Mouse (Mus musculus): ENCODE data around the gene Wwp2.

The Wwp2 gene

GRCm38 (mm10) chr8:107507019-107507418, 70.9 kb downstream of the Wwp2 start:
- no peak for DNase-seq (ENCODE audit: low read depth, low spot score)

- no peak for DNase-seq (ENCODE audit: low read depth, low spot score)
These were observed 74.0 kb downstream of the Wwp2 start for GRCm38 (mm10) chr8:107510204-107510603.

DNA sequence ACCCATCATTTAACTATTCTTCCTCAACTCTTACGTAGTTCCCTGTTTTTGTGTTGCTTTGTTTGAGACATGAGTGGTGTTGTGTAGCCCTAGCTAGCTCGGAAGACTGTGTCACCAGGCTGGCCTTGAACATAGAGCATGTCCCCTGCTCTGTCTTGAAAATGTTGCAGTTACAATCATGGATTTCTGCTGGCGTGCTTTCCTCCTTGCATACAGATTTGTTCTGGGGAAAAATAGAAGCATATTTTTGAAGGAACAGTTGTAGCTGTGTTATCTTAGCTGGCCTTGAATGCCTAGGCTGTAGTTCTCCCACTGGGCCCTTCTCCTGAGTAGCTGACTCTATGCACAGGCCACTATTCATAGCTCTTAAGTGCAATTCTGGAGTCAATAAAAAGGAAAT, 74.6 kb downstream of the Wwp2 start:
- no peak for DNase-seq (ENCODE audit: low read depth, low spot score)

GRCm38 (mm10) chr8:107513249-107513648, 77.1 kb downstream of the Wwp2 start:
- DNase-seq (ENCODE audit: low read depth, low spot score), result no peak

DNA sequence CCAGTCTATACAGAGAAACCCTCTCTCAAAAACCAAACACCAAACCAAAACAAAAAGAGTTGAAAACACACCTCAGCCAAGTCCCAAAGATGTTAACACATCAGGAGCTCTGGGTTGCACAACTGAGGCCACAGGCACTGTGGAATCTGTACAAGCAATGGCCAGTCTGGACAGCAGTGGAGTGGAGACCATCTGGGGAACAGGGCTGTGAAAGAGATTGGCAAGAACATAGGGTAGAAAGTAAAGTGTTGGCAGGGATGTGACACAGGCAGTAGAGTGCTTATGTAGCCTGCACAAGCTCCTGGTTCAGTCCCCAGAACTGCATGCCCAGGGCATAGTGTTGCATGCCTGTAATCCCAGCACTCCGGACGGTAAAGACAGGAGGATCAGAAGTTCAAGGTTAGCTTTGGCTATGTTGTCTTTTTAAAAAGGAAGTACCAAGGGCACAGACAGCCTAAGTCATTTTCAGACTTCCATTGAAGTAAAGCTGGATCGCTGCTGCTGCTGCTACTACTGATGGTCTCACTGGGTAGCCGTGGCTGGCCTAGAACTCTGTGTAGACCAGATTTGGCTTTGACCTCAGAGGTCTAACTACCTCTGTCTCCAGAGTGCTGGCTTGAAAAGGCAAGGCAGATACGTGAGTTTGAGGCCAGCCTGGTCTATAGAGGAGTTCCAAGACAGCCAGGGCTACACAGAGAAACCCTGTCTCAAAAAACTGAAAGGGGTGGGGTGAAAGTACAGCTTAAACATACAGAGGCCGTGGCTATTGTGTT, 79.0 kb downstream of the Wwp2 start:
- no peak for DNase-seq (ENCODE audit: low read depth, low spot score)

- no peak for DNase-seq (ENCODE audit: low read depth, low spot score)
These were observed 82.6 kb downstream of the Wwp2 start for GRCm38 (mm10) chr8:107518726-107519125.

DNA sequence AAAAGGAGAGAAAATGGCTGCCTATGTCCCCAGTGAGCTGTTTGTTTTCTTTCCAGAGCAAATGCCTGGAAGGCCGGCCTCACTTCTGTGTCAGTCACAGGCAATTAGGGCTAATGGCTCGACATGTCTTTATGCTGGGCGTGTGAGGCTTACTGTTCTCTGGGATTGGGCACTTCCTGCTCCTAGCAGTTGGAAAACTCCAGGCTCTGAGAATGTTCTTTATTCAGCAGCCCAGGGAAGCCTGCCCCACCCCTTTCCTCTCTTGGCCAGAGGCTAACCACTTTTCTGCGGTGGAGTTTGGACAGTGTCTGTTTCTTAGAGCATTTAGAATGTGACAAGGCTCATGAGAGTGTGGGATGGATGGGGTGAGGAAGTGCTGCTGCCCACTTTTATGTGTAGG, 83.7 kb downstream of the Wwp2 start:
- DNase-seq (ENCODE audit: low read depth, low spot score), result no peak

- no peak for DNase-seq (ENCODE audit: low read depth, low spot score)
These were observed 85.8 kb downstream of the Wwp2 start for GRCm38 (mm10) chr8:107521788-107522554.

GRCm38 (mm10) chr8:107522555-107522833, 86.3 kb downstream of the Wwp2 start:
- DNase-seq (ENCODE audit: low read depth, low spot score), result no peak

DNA sequence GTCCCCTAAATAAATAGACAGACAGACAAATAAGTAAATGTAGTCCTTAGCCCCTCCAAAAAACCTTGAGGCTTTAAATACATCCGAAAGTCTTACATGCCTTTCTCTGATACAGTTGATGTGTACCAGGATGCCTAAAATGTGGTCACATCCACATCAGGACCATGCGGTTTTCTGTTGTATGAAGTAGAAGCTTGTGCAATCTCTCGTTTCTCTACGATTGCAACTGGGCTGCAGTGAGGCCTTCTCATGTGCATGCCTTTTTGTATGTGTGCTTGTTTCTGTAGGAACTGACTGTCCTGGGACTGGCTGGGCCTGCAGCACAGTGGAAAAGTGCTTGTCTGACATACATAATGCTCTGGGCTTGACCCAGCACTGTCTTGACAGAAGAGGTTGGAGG, 88.4 kb downstream of the Wwp2 start:
- no peak for DNase-seq (ENCODE audit: low read depth, low spot score)

- DNase-seq (ENCODE audit: low read depth, low spot score), result no peak
These were observed 92.6 kb downstream of the Wwp2 start for GRCm38 (mm10) chr8:107528786-107529185.

GRCm38 (mm10) chr8:107537472-107537871, 101.3 kb downstream of the Wwp2 start:
- no peak for DNase-seq (ENCODE audit: low read depth, low spot score)

- DNase-seq (ENCODE audit: low read depth, low spot score), result no peak
These were observed 104.5 kb downstream of the Wwp2 start for GRCm38 (mm10) chr8:107540623-107541022.

DNA sequence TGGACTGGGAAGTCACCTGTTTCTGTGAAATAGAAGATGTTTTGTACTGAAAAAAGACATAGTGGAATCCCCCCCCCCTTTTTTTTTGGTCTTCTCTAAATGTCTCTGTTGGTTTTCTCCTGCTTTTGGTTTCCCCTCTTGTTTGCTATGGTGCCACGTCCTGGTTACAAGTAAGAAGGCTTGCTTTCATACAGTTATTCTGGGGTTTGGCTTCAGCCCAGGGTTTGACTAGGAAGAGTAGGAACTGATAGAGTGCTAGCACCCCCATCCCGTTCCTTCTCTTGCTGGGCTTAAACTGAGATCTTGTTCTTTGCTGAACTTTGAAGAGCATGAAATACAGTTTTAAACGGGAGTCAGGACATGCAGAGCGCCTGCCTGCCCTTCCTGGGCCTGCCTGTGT, 105.2 kb downstream of the Wwp2 start:
- no peak for DNase-seq (ENCODE audit: low read depth, low spot score)

DNA sequence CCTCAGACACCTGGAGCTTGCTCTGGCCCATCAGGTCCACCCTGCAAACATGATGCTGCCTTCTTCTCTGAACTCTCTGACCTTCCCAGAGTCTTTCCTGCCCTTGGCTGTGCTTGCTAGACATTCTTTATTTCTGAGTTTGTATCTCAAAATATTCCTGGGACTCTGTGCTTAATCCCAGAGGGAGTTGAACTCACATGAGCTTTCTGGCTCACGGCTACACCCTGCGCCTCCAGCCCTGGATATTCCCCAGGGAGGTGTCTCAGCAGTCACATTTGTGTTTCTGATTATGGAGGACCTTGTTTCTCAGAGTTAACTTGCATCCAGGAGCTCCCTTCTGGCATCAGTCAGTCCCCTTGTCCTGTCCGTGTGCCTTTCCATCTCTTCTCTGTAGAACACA, 106.0 kb downstream of the Wwp2 start:
- no peak for DNase-seq (ENCODE audit: low read depth, low spot score)

DNA sequence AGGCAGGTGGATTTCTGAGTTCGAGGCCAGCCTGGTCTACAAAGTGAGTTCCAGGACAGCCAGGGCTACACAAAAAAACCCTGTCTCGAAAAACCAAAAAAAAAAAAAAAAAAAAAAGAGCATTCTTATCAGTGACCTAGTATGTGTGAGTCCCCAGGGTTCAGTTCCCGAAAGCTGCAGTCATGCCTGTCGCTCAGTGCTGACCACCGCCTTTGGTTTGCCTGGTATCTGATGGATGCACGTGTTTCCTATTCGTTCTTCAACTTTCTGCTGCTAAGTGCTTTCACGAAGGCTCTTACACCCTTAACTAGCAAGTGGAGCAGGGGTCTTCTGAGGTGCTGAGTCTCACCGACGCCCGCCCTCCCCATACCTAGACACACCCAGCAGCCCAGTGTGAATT, 107.5 kb downstream of the Wwp2 start:
- no peak for DNase-seq (ENCODE audit: low read depth, low spot score)

- DNase-seq (ENCODE audit: low read depth, low spot score), result no peak
These were observed 108.0 kb downstream of the Wwp2 start for GRCm38 (mm10) chr8:107544211-107544610.

- DNase-seq (ENCODE audit: low read depth, low spot score), result peak; percentile 37
These were observed 108.5 kb downstream of the Wwp2 start for GRCm38 (mm10) chr8:107544651-107545174.

- no peak for DNase-seq (ENCODE audit: low read depth, low spot score)
These were observed 109.5 kb downstream of the Wwp2 start for GRCm38 (mm10) chr8:107545621-107546152.

DNA sequence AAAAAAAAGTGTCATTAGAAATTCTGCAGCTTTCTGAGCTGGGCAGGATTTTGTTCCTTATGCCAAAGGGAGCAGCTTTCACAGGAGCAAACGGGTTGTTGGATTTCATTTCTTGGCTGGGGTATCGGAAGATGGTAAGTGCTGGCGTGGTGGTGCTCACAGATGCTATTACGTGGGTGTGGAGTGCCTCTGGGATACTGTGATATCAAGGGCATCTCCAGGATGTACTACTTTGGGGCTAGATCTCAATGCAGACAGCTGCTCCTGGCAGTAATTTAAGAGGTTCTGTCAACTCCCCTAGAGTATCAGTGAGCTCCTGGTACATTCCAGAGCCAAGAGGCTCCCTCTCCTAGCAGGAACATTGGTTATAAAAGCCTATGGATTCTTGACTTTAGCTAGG, 110.0 kb downstream of the Wwp2 start:
- no peak for DNase-seq (ENCODE audit: low read depth, low spot score)

DNA sequence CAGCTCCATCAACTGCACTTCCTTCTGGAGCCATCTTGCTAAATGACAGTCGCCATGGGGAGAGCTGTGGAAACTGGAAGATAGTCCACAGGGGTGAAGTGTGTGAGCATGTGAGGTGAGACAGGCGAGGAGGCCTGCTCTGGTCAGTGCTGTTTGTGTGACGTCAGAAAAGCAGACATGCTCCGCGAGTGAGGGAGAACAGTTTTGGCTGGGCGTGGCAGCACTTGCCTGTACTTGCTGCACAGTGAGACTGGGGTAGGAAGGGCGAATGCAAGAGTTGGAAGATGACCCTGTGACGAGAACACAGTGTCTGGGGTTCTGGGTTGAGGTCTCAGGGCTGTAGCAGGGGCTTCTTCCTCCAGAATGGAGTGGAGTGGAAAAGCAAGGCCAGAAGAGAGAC, 110.7 kb downstream of the Wwp2 start:
- no peak for DNase-seq (ENCODE audit: low read depth, low spot score)

DNA sequence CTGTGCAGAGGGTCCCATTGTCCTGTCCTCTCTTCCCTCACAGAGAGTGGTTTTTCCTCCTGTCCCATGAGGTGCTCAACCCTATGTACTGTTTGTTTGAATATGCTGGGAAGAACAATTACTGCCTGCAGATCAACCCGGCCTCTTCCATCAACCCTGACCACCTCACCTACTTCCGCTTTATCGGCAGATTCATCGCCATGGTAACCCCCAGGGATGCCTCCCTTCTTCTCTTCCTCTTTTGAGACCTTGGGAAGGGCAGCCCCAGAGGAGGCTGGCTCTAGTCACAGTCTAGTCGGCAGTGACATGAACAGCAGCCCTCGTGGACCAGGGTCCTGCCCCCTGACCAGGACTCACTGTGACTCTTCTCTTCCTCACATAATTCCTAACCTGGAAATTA, 116.1 kb downstream of the Wwp2 start:
- DNase-seq (ENCODE audit: low read depth, low spot score), result no peak

DNA sequence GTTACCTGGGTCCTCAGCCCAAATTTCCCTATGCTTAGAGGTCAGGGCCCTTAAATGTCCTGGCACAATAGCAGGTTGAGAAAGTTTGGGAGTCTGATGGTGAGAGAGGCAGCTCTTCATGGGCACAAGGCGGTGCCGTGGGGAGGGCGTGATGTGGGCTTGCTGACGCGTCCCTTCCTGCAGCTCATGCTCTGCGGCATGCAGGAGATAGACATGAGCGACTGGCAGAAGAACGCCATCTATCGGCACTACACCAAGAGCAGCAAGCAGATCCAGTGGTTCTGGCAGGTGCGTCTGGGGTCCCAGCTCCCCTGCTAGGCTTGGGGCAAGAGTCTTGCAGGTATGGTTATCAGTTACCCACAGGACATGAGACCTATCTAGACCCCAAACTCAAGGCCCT, 119.1 kb downstream of the Wwp2 start:
- no peak for DNase-seq (ENCODE audit: low read depth, low spot score)

Data from embryo, embryonic 11.5 days (tissue).